Mouse (Mus musculus): ENCODE data around the gene Stil. TPM values are rescaled to one million over a fixed set of nuclear protein-coding genes. Genes with fewer than 3 reads are reported as not detected.
A peak's percentile ranks its signal among the peaks of the same experiment; 100 is the strongest.

Stil gene
- total RNA-seq, 2 experiments from 2014 or later, result 0.40 to 0.57 TPM

- peak; percentile 35 to 63 for DNase-seq (ENCODE audit: low spot score in 2 of 2)
- intact Hi-C loops (cut with DNase I), result loop anchor here (5.0 kb wide), 1 partner anchor 59 kb away; no protein-coding TSS in a partner anchor
Observed at GRCm38 (mm10) chr4:115038242-115038641, 38.3 kb downstream of the Stil start.

- no peak for DNase-seq (ENCODE audit: low spot score in 2 of 2)
- intact Hi-C loops (cut with DNase I), result loop anchor here (5.0 kb wide), 1 partner anchor 42 kb away; the partner anchor contains the start of gene Pdzk1ip1
Observed at GRCm38 (mm10) chr4:115045621-115046020, 45.7 kb downstream of the Stil start.

DNA sequence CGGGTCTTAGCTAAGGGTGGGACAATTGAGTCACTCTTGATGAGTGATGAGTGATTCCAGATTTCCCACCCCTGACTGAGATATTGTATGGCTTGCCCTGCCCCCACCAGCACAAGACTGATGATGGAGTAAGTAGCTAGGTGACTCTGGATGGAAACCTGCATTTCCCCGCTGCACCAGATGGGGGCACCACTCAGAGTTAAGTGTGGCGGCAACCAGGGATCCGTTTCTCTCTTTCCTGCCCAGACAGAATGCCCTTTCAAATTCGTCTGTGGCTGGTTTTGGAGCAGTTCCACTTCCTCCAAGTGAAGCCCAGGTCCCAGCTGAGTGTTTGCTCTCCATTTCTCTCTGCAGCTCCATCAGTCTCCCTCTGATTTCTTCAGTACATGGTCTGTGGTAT, 47.8 kb downstream of the Stil start:
- DNase-seq (ENCODE audit: low spot score in 2 of 2), result peak; percentile 52 to 64
- intact Hi-C loops (cut with DNase I), result loop anchor here (5.0 kb wide), 1 partner anchor 40 kb away; the partner anchor contains the start of gene Pdzk1ip1

DNA sequence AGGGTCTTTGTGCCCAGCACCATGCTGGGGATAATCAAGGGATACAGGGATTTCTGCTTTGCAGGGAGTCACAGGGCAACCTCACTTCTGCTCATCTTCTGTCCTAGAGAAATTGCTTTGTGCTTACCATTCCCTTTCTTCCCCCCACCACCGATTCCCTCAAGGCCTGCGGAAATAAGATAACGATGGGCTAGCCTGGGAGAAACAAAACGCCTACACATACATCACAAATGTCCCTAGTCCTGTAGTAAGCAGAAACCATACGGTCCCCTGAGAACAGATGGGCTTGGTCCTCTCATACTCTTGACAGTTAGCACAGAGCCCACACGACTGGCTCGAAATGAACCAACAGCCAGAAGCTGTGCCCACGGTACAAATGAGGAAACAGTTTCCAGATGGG, 48.2 kb downstream of the Stil start:
- intact Hi-C loops (cut with DNase I), result loop anchor here (5.0 kb wide), 1 partner anchor 39 kb away; the partner anchor contains the start of gene Pdzk1ip1

DNA sequence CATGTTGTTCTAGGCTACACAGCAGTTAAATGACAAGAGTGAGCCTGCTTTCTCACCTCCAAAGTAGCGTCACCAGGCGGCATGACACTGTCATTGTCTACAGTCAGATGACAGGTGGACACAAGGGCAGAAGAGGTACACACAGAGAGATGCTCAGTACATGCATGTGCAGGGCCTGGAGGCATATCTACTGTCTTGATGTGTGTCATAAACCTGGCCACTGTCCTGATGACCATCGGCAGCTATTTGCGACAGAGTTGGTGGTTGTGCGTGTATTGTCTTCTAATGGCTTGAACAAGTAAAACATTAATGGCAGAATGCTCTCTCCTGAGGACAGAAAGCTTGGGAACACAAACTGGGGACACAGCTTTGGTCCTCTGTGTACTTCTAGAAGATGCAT, 51.3 kb downstream of the Stil start:
- intact Hi-C loops (cut with DNase I), result no loop called here
- DNase-seq (ENCODE audit: low spot score in 2 of 2), result no peak

More for the DNA sequence above, 48.2 kb downstream of the Stil start:
- no peak for DNase-seq (ENCODE audit: low spot score in 2 of 2)

DNA sequence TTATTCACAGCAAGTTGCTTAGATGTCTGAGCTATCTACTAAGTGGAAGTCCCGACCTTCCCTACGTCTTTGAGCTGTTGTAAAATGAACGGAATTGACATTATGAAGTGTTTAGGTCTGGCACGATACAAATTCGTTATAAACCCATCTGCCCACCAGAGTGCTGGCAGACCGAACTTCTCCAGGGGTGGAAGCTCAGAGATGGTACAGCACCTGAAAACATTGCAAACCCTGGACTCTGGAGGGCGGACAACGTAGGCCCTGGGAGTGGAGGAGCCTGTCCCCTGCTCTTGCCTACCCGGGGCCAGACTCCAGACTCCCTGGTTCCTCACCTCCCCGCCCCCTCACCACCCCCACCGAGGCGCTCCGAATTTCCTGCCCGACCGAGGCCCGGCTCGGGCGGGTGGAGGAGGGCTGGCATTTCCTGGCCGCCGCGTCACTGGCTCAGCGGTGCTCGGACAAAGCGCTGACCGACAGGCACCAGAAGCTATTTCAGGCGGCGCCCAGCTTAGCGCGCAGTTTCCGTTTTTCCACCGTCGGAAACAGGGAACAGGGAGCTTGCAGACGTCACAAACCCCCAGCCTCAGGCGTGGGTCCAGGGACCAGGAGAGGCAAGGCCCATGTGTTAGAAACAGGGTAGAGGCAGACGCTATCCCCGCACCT, 52.5 kb downstream of the Stil start:
- DNase-seq (ENCODE audit: low spot score in 2 of 2), result peak in 1 of 2 experiments; percentile 55
- intact Hi-C loops (cut with DNase I), result no loop called here

DNA sequence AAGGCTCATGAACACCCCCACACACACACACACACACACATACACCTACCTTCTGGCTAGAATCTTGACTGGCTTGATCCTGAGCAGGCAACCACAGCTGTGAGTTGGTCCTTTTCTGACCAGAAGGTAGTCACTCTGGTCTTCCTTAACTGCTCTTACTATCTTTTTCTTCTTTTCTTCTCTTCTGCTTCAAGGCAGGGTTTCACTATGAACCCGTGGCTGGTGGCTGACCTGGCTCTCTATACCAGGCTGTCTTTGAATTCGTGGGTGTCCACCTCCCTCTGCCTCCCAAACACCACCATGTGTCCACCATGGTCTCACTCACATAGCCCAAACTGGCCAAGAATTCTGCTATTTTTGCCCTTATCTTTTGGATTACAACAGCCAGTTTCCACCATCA, 55.1 kb downstream of the Stil start:
- DNase-seq (ENCODE audit: low spot score in 2 of 2), result no peak
- intact Hi-C loops (cut with DNase I), result loop anchor here (5.0 kb wide), 2 partner anchors 153 to 882 kb away; partner anchors contain the start of gene Dmbx1

DNA sequence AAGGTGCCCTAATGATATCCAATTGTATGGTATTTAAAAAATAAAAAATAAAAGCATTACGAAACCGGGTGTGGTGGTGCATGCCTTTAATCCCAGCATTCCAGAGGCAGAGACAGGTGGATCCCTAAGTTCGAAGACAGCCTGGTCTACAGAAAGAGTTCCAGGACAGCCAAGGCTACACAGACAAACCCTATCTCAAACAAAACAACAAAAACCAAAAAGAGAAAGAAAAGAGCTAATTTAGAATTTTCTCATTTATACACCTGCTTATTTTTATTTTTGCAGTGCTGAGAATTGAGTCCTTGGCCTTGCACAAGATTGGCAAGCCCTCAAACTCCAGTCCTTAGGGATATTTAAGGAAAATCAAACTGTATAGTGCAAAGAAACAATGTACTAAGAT, 55.7 kb downstream of the Stil start:
- intact Hi-C loops (cut with DNase I), result loop anchor here (5.0 kb wide), 2 partner anchors 153 to 882 kb away; partner anchors contain the start of gene Dmbx1
- DNase-seq (ENCODE audit: low spot score in 2 of 2), result no peak

GRCm38 (mm10) chr4:115056371-115056920, 56.5 kb downstream of the Stil start, which contains the start of gene Tal1:
TSS of gene Tal1 (plus strand) at chr4:115056426.
- no peak for DNase-seq (ENCODE audit: low spot score in 2 of 2)
- intact Hi-C loops (cut with DNase I), result loop anchor here (5.0 kb wide), 2 partner anchors 154 to 881 kb away; partner anchors contain the start of gene Dmbx1

DNA sequence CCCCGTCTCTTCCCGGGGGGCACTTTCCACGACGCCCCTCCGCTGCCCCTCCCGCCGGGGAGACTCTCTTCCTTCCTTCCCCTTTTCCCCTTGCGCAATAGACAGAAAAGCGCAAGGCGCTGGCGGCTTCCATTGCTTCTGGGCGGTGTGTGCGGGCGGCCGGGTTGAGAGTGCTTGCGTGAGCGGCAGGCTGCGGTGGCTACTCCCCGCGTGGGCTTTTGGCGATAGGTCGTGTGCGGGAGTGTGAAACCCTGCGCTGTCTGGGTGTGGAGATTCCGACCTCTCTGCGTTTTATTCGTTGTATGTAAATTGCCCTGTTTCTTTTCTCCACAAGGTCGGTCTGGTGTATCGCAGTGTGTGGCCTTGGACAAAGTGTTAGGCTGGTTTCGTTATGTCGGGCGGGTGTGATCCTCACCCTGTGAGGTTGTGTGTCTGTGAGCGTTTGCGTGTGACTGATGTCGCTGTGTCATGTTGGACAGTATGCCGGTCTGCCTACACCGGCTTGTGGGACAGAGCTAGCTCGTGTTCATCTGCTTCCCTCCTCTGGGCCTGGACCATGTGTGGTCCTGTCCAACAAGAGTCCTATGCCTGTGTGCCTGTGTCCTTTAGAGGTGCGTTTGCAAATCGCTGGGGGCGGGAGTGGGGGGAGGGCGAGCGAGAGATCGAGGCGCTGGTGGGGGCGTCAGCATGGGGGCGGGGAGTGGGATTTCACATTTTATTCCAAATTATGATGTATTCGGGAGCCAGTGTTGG, 57.1 kb downstream of the Stil start:
- DNase-seq (ENCODE audit: low spot score in 2 of 2), result peak in 1 of 2 experiments; percentile 41
- intact Hi-C loops (cut with DNase I), result loop anchor here (5.0 kb wide), 2 partner anchors 155 to 880 kb away; partner anchors contain the start of gene Dmbx1

GRCm38 (mm10) chr4:115057674-115058316, 57.8 kb downstream of the Stil start:
- intact Hi-C loops (cut with DNase I), result loop anchor here (5.0 kb wide), 2 partner anchors 155 to 880 kb away; partner anchors contain the start of gene Dmbx1
- no peak for DNase-seq (ENCODE audit: low spot score in 2 of 2)

DNA sequence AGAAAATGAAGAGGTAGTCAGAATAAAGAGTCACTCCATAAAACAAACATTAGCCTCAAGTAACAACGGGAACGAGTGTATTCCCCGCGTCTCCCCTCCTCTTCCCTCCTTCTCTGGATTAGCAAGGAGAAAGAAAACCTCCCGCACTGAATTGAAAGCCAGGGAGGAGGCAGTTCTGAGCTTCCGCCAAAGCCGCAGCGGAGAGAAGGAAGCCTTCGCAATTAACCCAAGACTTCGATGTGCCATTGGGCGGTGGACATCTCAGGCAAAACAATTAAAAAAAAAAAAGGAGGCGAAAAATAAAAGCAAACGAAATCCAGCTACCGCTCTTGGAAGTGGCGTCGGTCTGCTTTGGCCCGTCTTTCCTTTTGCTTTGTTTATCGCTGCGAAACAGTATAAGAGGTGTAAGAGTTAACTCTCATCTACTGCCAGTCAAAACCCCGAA, 58.4 kb downstream of the Stil start:
- no peak for DNase-seq (ENCODE audit: low spot score in 2 of 2)

DNA sequence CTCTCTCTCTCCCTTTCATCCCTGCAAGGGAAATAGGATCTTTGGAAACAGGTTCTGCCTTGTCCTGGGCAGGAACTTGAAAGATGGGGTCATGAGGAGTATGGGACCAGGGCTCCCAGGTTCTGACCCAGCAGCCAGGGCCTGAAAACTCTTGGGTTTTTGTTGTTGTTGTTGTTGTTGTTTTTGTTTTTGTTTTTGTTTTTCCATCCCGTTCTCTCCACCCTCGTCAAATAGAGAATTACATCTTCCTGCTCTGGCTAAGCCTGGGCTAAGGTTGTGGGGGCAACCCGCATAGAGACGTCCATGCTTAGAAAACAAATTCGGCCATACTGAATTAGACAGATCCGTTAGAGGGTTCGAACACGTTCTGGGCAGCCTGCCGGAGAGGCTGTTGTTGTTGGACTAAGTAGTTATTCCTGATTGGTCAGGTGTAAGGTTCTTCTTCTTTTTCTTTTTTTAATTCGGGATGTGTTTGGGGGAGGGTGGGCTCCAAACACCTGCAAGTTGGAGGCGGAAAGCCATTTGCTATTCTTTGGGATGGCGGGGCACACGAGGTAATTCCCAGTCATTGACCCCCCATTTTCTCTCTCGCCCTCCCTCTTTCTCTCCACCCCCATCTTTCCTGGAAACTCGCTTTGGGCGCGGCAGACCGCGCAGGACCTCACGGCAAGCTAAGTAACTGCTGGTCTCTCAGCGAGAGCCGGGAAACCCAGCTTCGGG, 59.1 kb downstream of the Stil start:
- intact Hi-C loops (cut with DNase I), result loop anchor here (5.0 kb wide), 2 partner anchors 157 to 878 kb away; partner anchors contain the start of gene Dmbx1

More for the DNA sequence above, 58.4 kb downstream of the Stil start:
- intact Hi-C loops (cut with DNase I), result loop anchor here (5.0 kb wide), 2 partner anchors 156 to 879 kb away; partner anchors contain the start of gene Dmbx1

DNA sequence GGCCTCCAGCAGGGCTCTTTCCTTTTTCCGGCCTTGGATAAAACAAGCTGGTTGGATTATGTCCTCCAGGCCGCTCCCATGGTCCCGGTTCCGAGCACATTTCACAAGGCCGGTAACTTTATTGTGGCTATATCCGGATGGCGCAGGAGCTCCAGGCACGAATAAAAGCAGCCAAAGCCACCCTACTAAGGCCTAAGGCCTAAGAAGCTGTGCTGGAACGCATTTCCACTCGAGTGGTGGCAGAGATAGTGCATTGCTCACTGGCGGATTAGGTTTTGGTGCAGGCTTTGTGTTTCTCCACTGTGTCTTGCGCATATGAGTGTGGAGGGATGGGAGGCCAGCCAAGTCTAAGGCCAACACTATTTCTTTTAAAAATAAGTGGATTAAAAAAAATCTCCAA, 59.9 kb downstream of the Stil start:
- intact Hi-C loops (cut with DNase I), result loop anchor here (5.0 kb wide), 2 partner anchors 158 to 877 kb away; partner anchors contain the start of gene Dmbx1
- DNase-seq (ENCODE audit: low spot score in 2 of 2), result no peak

More for the DNA sequence above, 59.1 kb downstream of the Stil start:
- no peak for DNase-seq (ENCODE audit: low spot score in 2 of 2)

- intact Hi-C loops (cut with DNase I), result no loop called here
- DNase-seq (ENCODE audit: low spot score in 2 of 2), result no peak
Observed at GRCm38 (mm10) chr4:115060753-115061152, 60.8 kb downstream of the Stil start.

GRCm38 (mm10) chr4:115062540-115062874, 62.5 kb downstream of the Stil start:
- intact Hi-C loops (cut with DNase I), result no loop called here
- DNase-seq (ENCODE audit: low spot score in 2 of 2), result no peak

DNA sequence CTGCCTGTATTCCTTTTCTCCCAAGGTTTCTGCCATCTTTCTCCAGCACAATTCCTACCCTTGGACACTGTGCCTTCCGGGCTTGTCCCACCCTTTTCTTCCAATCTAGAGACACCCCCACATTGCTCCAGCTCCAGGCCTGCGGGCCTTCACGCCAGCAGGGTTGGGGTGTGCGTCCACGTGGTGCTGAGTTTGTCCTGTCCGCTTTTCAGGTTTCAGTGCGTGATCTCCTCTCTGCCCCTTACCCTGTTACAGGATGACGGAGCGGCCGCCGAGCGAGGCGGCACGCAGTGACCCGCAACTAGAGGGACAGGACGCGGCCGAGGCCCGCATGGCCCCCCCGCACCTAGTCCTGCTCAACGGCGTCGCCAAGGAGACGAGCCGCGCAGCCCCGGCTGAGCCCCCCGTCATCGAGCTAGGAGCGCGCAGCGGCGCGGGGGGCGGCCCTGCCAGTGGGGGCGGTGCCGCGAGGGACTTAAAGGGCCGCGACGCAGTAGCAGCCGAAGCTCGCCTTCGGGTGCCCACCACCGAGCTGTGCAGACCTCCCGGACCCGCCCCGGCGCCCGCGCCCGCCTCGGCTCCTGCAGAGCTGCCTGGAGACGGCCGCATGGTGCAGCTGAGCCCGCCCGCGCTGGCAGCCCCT, 63.0 kb downstream of the Stil start:
- peak; percentile 35 to 42 for DNase-seq (ENCODE audit: low spot score in 2 of 2)
- intact Hi-C loops (cut with DNase I), result no loop called here
